Mouse (Mus musculus) thymus, postnatal 36 days (tissue): ENCODE measurements at regions not wholly inside any gene's neighbourhood (a gene's known extent, or its start where the extent isn't known, plus 50 kb on each side); places are given as distances from the start of the nearest gene placed in this dataset.
"Not testable (repeated sequence)": the region's sequence is repeated elsewhere in the genome, so short reads cannot be mapped to it uniquely, and the experiment has no call there.

ENCODE experiments used
- DNase-seq, 2 experiments: peaks; one replicate each; pipeline ENCODE4 v3.0.0; 2022; ENCODE audit warnings: mixed read lengths in 2 of 2

- DNase-seq, result no peak
Measured at GRCm38 (mm10) chr3:18524011-18524410, 575.8 kb downstream of the Cypt12 start.

- no peak for DNase-seq
Measured at GRCm38 (mm10) chr3:18557201-18557600, 609.0 kb downstream of the Cypt12 start.

GRCm38 (mm10) chr3:18560282-18560785, 612.1 kb downstream of the Cypt12 start:
- DNase-seq, result no peak

GRCm38 (mm10) chr3:18580911-18581626, 632.9 kb downstream of the Cypt12 start:
- DNase-seq, result not testable (repeated sequence)

- DNase-seq, result no peak
Measured at GRCm38 (mm10) chr3:18620608-18621007, 672.4 kb downstream of the Cypt12 start.

- DNase-seq, result peak in 1 of 2 experiments; percentile 11
Measured at GRCm38 (mm10) chr3:18623831-18624304, 675.7 kb downstream of the Cypt12 start.

GRCm38 (mm10) chr3:18624381-18625145, 676.4 kb downstream of the Cypt12 start:
- DNase-seq, result no peak

GRCm38 (mm10) chr3:18625395-18626328, 677.5 kb downstream of the Cypt12 start:
- DNase-seq, result no peak

GRCm38 (mm10) chr3:18626375-18626774, 678.2 kb downstream of the Cypt12 start:
- DNase-seq, result no peak

GRCm38 (mm10) chr3:18626820-18627219, 678.6 kb downstream of the Cypt12 start:
- no peak for DNase-seq

GRCm38 (mm10) chr3:18629233-18629632, 681.0 kb downstream of the Cypt12 start:
- no peak for DNase-seq

- no peak for DNase-seq
Measured at GRCm38 (mm10) chr3:18631601-18632000, 683.4 kb downstream of the Cypt12 start.

GRCm38 (mm10) chr3:18634855-18635254, 686.6 kb downstream of the Cypt12 start:
- no peak for DNase-seq

- DNase-seq, result no peak
Measured at GRCm38 (mm10) chr3:18637553-18637952, 689.3 kb downstream of the Cypt12 start.

GRCm38 (mm10) chr3:18640286-18640685, 692.1 kb downstream of the Cypt12 start:
- no peak for DNase-seq

- no peak for DNase-seq
Measured at GRCm38 (mm10) chr3:18641688-18642087, 693.5 kb downstream of the Cypt12 start.

GRCm38 (mm10) chr3:18643408-18644035, 695.3 kb downstream of the Cypt12 start:
- DNase-seq, result no peak

- no peak for DNase-seq
Measured at GRCm38 (mm10) chr3:18645481-18645880, 697.3 kb downstream of the Cypt12 start.

GRCm38 (mm10) chr3:18645927-18646326, 697.7 kb downstream of the Cypt12 start:
- DNase-seq, result no peak

GRCm38 (mm10) chr3:18653557-18653956, 705.3 kb downstream of the Cypt12 start:
- DNase-seq, result no peak

GRCm38 (mm10) chr3:18665738-18666137, 717.5 kb downstream of the Cypt12 start:
- DNase-seq, result no peak

- DNase-seq, result no peak
Measured at GRCm38 (mm10) chr3:18667726-18668125, 719.5 kb downstream of the Cypt12 start.
